Mouse (Mus musculus): Measurements from ENCODE around the gene Cngb1.

DNA sequence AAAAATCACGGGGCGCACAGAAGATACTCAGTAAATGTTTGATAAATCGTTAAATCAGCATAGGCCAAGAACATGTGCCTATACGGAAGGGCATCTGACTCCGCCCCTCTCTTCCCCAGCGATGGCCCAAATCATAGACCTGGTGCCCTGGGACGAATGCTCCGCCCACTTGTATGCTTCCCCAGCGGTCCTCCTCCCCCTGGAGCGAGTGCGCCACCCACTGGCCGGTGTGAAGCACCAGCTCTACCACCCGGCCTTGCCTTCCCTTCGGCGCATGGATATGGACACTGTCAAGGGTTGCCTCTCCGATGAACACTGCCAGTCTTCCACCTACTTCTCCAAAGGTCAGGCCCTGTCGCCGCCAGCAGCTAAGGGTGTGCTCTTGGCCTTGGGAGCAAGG lies 6.5 kb upstream of the Cngb1 start:
- no peak for TF ChIP-seq ZMIZ1 (IDR thresholded peaks at IDR 0.05; ENCODE audit: low read depth, low read length)
- TF ChIP-seq TCF12 (IDR thresholded peaks at IDR 0.05; ENCODE audit: low read depth, low read length), result no peak
- TF ChIP-seq MEF2A (IDR thresholded peaks at IDR 0.05; ENCODE audit: extremely low read depth, insufficient replicate concordance, low read depth, low read length, poor library complexity, severe bottlenecking), result no peak
- no peak for TF ChIP-seq MAX (IDR thresholded peaks at IDR 0.05; ENCODE audit: low read length)
- no peak for TF ChIP-seq TAL1 (IDR thresholded peaks at IDR 0.05; ENCODE audit: low read length)
- TF ChIP-seq ETS1 (IDR thresholded peaks at IDR 0.05; ENCODE audit: low read depth, low read length), result no peak
- TF ChIP-seq CTCF (IDR thresholded peaks at IDR 0.05 in 2 of 3, conservative IDR thresholded peaks at IDR 0.05 in 1 of 3; ENCODE audit: control insufficient read depth in 1 of 3, insufficient read depth in 1 of 3, low read depth in 2 of 3, low read length in 3 of 3, poor library complexity in 1 of 3, severe bottlenecking in 1 of 3), result peak; percentile 33 to 64 (median 49); a peak in 5 of 6 replicates
- TF ChIP-seq SIN3A (IDR thresholded peaks at IDR 0.05; ENCODE audit: low read length), result no peak
- TF ChIP-seq ZNF384 (IDR thresholded peaks at IDR 0.05; ENCODE audit: low read depth, low read length), result no peak
- TF ChIP-seq EP300 (IDR thresholded peaks at IDR 0.05; ENCODE audit: low read depth in 1 of 2, low read length in 2 of 2), result no peak
- no peak for TF ChIP-seq ZC3H11A (IDR thresholded peaks at IDR 0.05; ENCODE audit: low read depth, low read length)
